Mouse (Mus musculus) embryonic fibroblast, embryonic 13.5 days (primary cell): ENCODE measurements around the gene Calcr.
"Not testable (repeated sequence)": the region's sequence is repeated elsewhere in the genome, so short reads cannot be mapped to it uniquely, and the experiment has no call there.

Experiments used
- CTCF ChIP-seq: IDR thresholded peaks from 2 replicates; pipeline ENCODE4 v1.5.1; 2011; ENCODE audit warnings: mild to moderate bottlenecking, control low read depth, low read length, moderate library complexity, borderline replicate concordance; ENCODE audit not compliant: insufficient read depth
- POLR2A ChIP-seq: IDR thresholded peaks from 2 replicates; pipeline ENCODE4 v1.6.1; 2011; ENCODE audit warnings: low read depth, mild to moderate bottlenecking, control low read depth, low read length, moderate library complexity

GRCm38 (mm10) chr6:3671941-3672340 lies 92.6 kb downstream of the Calcr start:
- not testable (repeated sequence) for TF ChIP-seq CTCF, POLR2A
